Mouse (Mus musculus) ES-E14 (cell line): ENCODE measurements at regions not wholly inside any gene's neighbourhood (a gene's known extent, or its start where the extent isn't known, plus 50 kb on each side); places are given as distances from the start of the nearest gene placed in this dataset.

Experiments used
- CHD2 ChIP-seq: IDR thresholded peaks from 2 replicates; pipeline ENCODE4 v1.6.1; 2014; ENCODE audit warnings: mild to moderate bottlenecking, low read depth, low read length, inconsistent platforms
- HCFC1 ChIP-seq: IDR thresholded peaks from 2 replicates; pipeline ENCODE4 v1.6.1; 2012; ENCODE audit warnings: low read length, inconsistent platforms, borderline replicate concordance; ENCODE audit not compliant: insufficient read depth
- MAFK ChIP-seq: IDR thresholded peaks from 2 replicates; pipeline ENCODE4 v1.6.1; 2014; ENCODE audit warnings: mild to moderate bottlenecking, low read depth, low read length, inconsistent platforms; ENCODE audit not compliant: insufficient read depth
- ZC3H11A ChIP-seq: IDR thresholded peaks from 2 replicates; pipeline ENCODE4 v1.6.1; 2012; ENCODE audit warnings: low read depth, mild to moderate bottlenecking, inconsistent platforms, low read length, borderline replicate concordance
- ZNF384 ChIP-seq: IDR thresholded peaks from 2 replicates; pipeline ENCODE4 v1.6.1; 2012; ENCODE audit warnings: low read depth, low read length, inconsistent platforms

GRCm38 (mm10) chr12:27502716-27503486 is 160.5 kb upstream of the Sox11 start:
- TF ChIP-seq ZNF384 (no peak), ZC3H11A (no peak), CHD2 (no peak), MAFK (no peak), HCFC1 (no peak)
